Mouse (Mus musculus): ENCODE data around the gene Calr. TPM values are rescaled to one million over a fixed set of nuclear protein-coding genes. Genes with fewer than 3 reads are reported as not detected.
"Not testable (repeated sequence)": the region's sequence is repeated elsewhere in the genome, so short reads cannot be mapped to it uniquely, and the experiment has no call there.

Calr gene
- polyA plus RNA-seq, 1 experiment from 2014 or later, result 766 TPM

DNA sequence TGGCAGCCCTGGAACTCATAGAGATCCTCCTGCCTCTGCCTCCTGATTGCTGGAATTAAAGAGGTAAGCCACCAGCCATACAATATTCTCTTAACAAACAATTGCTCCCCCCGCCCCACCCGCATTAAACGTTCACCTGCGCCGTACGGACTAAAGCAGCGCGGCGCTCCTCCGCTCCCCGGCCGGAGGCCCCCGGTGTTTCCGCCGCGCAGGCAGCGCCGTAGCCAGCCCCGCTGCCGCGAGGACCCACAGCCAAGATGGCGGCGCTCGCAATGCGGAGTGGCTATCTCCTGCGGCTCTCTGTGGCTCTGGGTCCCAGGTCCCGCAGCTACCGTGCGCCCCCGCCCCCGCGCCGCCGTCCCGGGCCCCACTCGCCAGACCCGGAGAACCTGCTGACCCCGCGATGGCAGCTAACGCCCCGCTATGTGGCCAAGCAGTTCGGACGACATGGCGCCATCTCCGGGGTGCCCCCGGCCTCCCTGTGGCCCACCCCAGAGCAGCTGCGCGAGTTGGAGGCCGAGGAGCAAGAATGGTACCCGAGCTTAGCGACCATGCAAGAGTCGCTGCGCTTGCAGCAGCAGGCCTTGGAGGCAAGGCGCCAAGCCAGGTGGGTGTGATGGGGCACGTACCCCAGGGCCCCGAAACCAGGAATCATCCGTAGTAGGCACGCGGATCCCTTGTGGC, 14.6 kb downstream of the Calr start:
- Histone ChIP-seq H3K27me3 (no peaks in the 10 kb centered on the region), H3K9me3 (no peaks in the 10 kb centered on the region), H3K4me3 (peak overlapping the region; percentile 91), H3K4me2 (peak overlapping the region; percentile 65), H3K27ac (replicated peaks) (peak overlapping the region; percentile 97), H3K36me3 (peaks cover 35% of the 10 kb centered on the region), H3K9ac (peak overlapping the region; percentile 98), H3K4me1 (replicated peaks) (peaks cover 48% of the 10 kb centered on the region)
- 1% methylated on average over 59 of the region's 59 CpGs for WGBS
- peak; percentile 79 for ATAC-seq (ENCODE audit: low read depth)

DNA sequence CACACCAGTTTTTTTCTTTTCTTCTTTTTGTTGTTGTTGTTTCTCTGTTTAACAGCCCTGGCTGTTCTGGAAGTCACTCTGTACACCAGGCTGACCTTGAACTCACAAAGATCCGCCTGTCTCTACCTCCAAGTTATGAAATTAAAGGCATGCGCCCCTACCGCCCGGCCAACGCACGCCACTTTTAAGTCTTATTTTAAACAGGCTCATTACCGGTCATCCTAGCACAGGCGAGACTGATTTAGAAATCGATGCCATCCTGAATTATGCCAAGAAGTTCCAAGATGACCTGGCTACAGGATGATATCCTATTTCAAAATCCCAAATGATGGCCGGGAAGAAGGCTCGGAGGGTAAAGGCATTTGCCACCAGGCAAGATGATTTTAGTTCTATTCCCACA, 15.2 kb downstream of the Calr start, which contains the start of gene Gadd45gip1:
TSS of gene Gadd45gip1 (plus strand) at position 33 of the 400 bp plus-strand sequence.
- Histone ChIP-seq H3K9ac (peak within 1 kb of the TSS; percentile 98), H3K27ac (replicated peaks) (peak within 1 kb of the TSS; percentile 97), H3K4me3 (peak within 1 kb of the TSS; percentile 91), H3K36me3 (peaks cover 28% of the 10 kb centered on the region), H3K9me3 (no peaks in the 10 kb centered on the region), H3K4me1 (replicated peaks) (peaks cover 43% of the 10 kb centered on the region), H3K4me2 (peak within 1 kb of the TSS; percentile 65), H3K27me3 (no peaks in the 10 kb centered on the region)
- ATAC-seq (ENCODE audit: low read depth), result no peak
- 79% methylated on average over 11 of the region's 11 CpGs for WGBS

DNA sequence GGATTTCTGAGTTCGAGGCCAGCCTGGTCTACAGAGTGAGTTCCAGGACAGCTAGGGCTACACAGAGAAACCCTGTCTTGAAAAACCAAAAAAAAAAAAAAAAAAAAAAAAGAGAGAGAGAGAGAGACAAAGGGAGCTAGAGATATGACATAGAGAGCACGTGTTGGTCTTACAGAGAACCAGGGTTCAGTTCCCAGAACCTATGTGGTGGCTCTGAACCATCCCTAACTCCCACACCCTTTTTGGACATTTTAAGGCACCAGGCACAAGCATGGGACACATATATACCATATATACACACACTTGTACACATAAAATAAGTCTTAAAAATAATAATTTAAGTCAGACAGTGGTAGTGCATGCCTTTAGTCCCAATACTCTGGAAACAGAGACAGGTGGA, 20.2 kb downstream of the Calr start:
- not testable (repeated sequence) for H3K4me2 ChIP-seq; H3K9me3 ChIP-seq; H3K27me3 ChIP-seq; ATAC-seq (ENCODE audit: low read depth); H3K27ac ChIP-seq (replicated peaks); H3K36me3 ChIP-seq; H3K9ac ChIP-seq; H3K4me3 ChIP-seq
- WGBS, result 86% methylated on average over 2 of the region's 2 CpGs
- H3K4me1 ChIP-seq (replicated peaks), result peaks cover 12% of the 10 kb centered on the region; the same call in 1 of the 2 replicates

DNA sequence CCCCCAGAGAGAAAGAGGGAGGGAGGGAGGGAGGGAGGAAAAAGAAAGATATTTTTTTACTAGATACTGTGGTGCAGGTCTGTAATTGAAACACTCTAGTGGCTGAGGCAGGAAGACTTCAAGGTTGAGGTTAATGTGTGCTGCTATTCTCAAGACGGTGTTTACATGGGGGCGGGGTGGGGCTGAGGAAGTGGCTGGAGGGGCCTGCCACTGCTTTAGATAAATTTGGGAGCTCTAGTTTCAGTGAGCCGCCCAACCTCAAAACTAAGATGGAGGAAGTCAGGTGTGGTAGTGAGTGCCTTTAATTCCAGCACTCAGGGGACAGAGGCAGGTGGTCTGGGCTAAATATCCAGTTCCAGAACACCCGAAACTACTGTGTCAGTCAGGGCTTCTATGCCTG, 21.1 kb downstream of the Calr start:
- H3K4me2 ChIP-seq, result no peak overlapping the region
- ATAC-seq (ENCODE audit: low read depth), result no peak
- peaks cover 10% of the 10 kb centered on the region; the same call in 1 of the 2 replicates for H3K4me1 ChIP-seq (replicated peaks)
- no peaks in the 10 kb centered on the region for H3K9me3 ChIP-seq
- H3K4me3 ChIP-seq, result no peak overlapping the region
- H3K9ac ChIP-seq, result no peak overlapping the region
- no peak overlapping the region for H3K27ac ChIP-seq (replicated peaks)
- no peaks in the 10 kb centered on the region for H3K27me3 ChIP-seq
- no peaks in the 10 kb centered on the region for H3K36me3 ChIP-seq
- 74% methylated on average over 4 of the region's 4 CpGs for WGBS

DNA sequence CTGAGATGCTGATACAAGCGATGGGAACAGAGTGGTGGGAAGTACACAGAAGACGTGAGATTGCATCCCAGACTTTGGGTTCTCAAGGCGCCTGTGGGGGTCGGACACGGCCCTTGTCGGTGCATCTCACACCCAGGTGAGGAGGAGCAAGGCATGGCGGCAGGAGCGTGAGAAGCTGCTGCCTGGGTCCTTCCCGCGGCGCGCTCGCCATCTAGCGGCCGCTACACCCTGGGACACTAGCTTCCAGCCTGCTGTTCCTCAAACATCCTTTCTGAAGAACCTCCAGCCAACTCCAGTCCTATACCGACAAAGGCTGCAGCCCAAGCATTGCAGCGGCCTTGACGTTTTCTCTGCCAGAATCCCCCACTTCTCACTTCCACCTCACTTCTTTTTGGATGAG, 23.1 kb downstream of the Calr start:
- H3K36me3 ChIP-seq, result no peaks in the 10 kb centered on the region
- H3K4me1 ChIP-seq (replicated peaks), result peaks cover 10% of the 10 kb centered on the region; the same call in 1 of the 2 replicates
- peak; percentile 87 for ATAC-seq (ENCODE audit: low read depth)
- H3K9me3 ChIP-seq, result no peaks in the 10 kb centered on the region
- WGBS, result 2% methylated on average over 18 of the region's 18 CpGs
- H3K9ac ChIP-seq, result peak overlapping the region; percentile 61
- H3K27ac ChIP-seq (replicated peaks), result no peak overlapping the region
- H3K4me3 ChIP-seq, result peak overlapping the region; percentile 24
- peak overlapping the region; percentile 55 for H3K4me2 ChIP-seq
- H3K27me3 ChIP-seq, result no peaks in the 10 kb centered on the region

DNA sequence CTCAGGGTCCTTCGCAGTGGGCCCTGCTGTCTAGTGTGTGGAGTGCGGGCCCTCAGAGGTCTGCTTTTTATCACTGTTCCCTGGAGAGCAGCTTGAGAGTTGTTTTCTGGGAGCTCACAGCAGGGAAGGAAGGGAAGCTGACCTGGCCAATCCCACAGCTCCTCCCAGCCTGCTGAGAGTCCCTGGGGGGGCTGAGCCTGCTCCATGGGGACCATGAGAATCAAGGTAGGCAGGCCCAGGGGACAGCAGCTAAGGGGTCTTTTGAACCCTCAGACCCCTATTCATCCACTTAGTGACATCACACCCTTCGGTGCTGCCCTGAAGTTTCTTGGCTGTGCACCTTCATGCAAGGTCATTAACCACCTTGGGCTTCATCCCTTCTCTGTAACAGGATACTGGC, 24.0 kb downstream of the Calr start, which contains the start of gene Dand5:
TSS of gene Dand5 (minus strand) at position 101 of the 400 bp plus-strand sequence.
- no peaks in the 10 kb centered on the region for H3K27me3 ChIP-seq
- ATAC-seq (ENCODE audit: low read depth), result no peak
- peak within 1 kb of the TSS; percentile 24 for H3K4me3 ChIP-seq
- no peak within 1 kb of the TSS for H3K27ac ChIP-seq (replicated peaks)
- H3K4me2 ChIP-seq, result peak within 1 kb of the TSS; percentile 55
- H3K4me1 ChIP-seq (replicated peaks), result peaks cover 10% of the 10 kb centered on the region; the same call in 1 of the 2 replicates
- WGBS, result 45% methylated on average over 3 of the region's 3 CpGs
- peak within 1 kb of the TSS; percentile 61 for H3K9ac ChIP-seq
- no peaks in the 10 kb centered on the region for H3K36me3 ChIP-seq
- no peaks in the 10 kb centered on the region for H3K9me3 ChIP-seq

DNA sequence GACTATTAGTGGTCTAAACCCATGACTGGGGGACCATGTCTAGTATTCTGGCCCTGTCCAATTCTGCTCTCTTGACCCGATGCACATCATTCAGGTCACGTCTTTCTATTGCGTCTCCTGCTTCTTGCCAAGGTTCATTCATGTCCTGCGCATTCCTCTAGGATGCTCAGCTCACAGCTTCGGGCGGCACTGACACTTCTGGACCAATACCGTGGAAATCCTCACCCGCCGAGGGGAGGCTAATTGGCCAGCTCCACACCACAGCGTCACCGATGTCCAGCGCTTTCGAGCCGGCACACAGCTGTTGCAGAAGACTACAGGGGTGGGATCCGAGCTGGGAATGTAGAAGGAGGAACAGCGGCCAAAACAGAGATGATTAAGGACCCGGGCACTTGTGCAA, 30.6 kb downstream of the Calr start:
- H3K9ac ChIP-seq, result no peak overlapping the region
- no peaks in the 10 kb centered on the region for H3K36me3 ChIP-seq
- 76% methylated on average over 17 of the region's 17 CpGs for WGBS
- H3K9me3 ChIP-seq, result no peaks in the 10 kb centered on the region
- H3K27me3 ChIP-seq, result peaks cover 12% of the 10 kb centered on the region
- no peak overlapping the region for H3K4me3 ChIP-seq
- H3K4me1 ChIP-seq (replicated peaks), result peaks cover 43% of the 10 kb centered on the region
- no peak for ATAC-seq (ENCODE audit: low read depth)
- H3K4me2 ChIP-seq, result no peak overlapping the region
- H3K27ac ChIP-seq (replicated peaks), result peak overlapping the region; percentile 83; the same call in 1 of the 2 replicates

DNA sequence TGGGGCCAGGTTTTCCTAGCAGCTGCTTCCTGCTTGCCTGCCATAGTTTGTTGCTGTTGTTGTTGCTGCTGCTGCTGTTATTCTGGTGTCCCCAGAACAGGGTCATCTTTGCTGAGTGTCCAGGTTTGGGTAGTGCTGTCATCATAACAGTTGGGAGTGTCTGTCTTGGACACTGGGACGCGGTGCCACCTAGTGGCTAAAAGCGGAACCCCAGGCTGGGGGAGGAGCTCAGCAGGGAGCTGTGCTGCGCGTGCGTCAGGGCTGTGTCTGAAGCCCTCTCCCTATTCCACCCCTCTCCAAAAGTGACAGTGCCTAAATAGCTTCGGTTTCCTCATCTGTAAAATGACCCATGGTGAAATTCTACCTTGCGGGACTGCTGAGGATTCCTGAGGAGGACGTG, 31.2 kb downstream of the Calr start:
- H3K36me3 ChIP-seq, result no peaks in the 10 kb centered on the region
- WGBS, result 11% methylated on average over 9 of the region's 9 CpGs
- ATAC-seq (ENCODE audit: low read depth), result peak; percentile 34; the same call in 1 of the 2 replicates
- peaks cover 12% of the 10 kb centered on the region for H3K27me3 ChIP-seq
- H3K27ac ChIP-seq (replicated peaks), result peak overlapping the region; percentile 83
- 0 out of 2 replicates have a peak overlapping the region, but pooled peaks have one; percentile 10 for H3K4me2 ChIP-seq
- no peak overlapping the region for H3K4me3 ChIP-seq
- peak overlapping the region; percentile 53; the same call in 1 of the 2 replicates for H3K9ac ChIP-seq
- peaks cover 48% of the 10 kb centered on the region for H3K4me1 ChIP-seq (replicated peaks)
- H3K9me3 ChIP-seq, result no peaks in the 10 kb centered on the region

DNA sequence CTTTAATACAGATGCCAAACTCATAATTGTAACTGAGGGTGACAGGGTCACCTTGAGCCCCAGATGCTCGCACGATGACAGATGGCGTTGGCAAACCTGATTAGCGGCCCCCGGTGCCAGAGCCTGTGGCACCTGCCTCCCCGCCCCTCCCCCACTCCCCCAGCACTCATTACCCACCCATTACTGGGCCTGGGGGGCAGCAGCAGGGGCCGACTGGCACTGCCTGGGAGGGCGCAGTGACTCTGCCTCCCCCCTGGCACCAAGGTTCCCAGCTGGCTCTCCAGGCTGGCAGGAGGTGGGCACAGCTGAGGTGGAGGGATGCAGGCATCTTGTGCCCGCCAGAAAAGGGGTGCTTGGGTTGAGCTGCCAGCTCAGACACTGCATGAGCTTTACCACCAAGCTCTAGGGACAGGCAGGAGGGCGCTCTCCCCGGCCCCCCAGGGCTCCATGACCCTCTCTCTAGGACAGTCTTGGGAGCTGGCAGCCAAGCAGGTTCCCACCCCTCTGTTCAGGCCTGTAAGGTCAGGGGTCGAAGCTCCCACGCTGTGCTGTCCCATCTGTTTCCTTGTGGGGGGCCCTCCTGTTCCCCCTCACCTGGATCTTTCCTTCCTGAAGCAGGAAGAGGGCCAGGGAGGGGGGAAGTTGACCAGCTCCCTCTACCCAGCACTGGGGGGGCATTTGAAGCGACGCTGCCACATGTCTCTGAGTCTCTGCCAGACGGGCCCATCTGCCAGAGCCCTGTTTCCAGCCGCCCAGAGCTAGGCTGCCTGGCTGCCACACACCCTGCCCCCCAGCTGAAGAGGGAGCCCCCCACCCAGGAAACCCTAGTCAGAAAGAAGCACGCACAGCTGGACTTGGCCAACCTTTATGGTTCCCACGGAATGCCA, 31.9 kb downstream of the Calr start:
- Histone ChIP-seq H3K27ac (replicated peaks) (peak overlapping the region; percentile 83), H3K4me3 (no peak overlapping the region), H3K9ac (peak overlapping the region; percentile 53), H3K4me2 (peak overlapping the region; percentile 10), H3K9me3 (no peaks in the 10 kb centered on the region), H3K36me3 (no peaks in the 10 kb centered on the region), H3K4me1 (replicated peaks) (peaks cover 53% of the 10 kb centered on the region), H3K27me3 (peaks cover 13% of the 10 kb centered on the region)
- peak; percentile 51 for ATAC-seq (ENCODE audit: low read depth)
- WGBS, result 40% methylated on average over 19 of the region's 19 CpGs

DNA sequence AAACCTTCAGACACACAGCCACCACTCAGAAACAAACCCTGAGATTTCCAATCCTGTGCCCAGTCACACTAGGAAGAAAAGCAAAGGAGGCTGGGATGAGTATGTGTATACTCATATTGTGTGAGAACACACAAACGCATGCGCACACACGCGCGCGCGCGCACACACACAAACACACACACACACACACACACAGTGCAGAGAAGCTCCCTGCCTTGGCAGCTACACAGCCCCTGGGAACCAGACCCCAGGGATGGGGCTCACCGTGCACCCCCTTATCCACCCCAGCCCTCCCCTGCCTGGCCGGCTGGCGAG, 32.5 kb downstream of the Calr start:
- peak; percentile 22; the same call in 1 of the 2 replicates for ATAC-seq (ENCODE audit: low read depth)
- peak overlapping the region; percentile 83 for H3K27ac ChIP-seq (replicated peaks)
- WGBS, result 79% methylated on average over 11 of the region's 11 CpGs

DNA sequence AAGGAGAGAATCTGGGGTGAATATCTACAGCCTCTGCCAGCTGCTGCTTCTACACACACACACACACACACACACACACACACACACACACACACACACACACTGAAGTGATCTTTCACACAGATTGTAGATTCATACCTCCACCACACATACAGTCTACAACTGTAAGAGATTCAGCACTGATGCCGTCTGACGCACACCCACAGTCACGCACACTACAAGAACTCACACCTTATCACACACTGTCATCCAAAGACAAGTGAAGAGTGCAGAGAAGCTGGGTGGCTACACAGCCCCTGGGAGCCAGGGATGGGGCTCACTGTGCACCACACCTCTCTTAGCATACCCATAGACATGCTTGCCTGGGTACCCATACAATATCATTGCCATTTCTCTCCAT, 32.9 kb downstream of the Calr start:
- H3K4me3 ChIP-seq, result no peak overlapping the region
- peak overlapping the region; percentile 83 for H3K27ac ChIP-seq (replicated peaks)
- peaks cover 23% of the 10 kb centered on the region for H3K27me3 ChIP-seq
- peak overlapping the region; percentile 53 for H3K9ac ChIP-seq
- no peaks in the 10 kb centered on the region for H3K9me3 ChIP-seq
- 90% methylated on average over 3 of the region's 3 CpGs for WGBS
- ATAC-seq (ENCODE audit: low read depth), result no peak
- H3K36me3 ChIP-seq, result no peaks in the 10 kb centered on the region
- H3K4me2 ChIP-seq, result no peak overlapping the region
- peaks cover 63% of the 10 kb centered on the region for H3K4me1 ChIP-seq (replicated peaks)

More for the DNA sequence above, 32.5 kb downstream of the Calr start:
- Histone ChIP-seq H3K9me3 (no peaks in the 10 kb centered on the region), H3K4me3 (no peak overlapping the region), H3K9ac (peak overlapping the region; percentile 53), H3K4me1 (replicated peaks) (peaks cover 59% of the 10 kb centered on the region), H3K36me3 (no peaks in the 10 kb centered on the region), H3K4me2 (no peak overlapping the region), H3K27me3 (peaks cover 19% of the 10 kb centered on the region)

DNA sequence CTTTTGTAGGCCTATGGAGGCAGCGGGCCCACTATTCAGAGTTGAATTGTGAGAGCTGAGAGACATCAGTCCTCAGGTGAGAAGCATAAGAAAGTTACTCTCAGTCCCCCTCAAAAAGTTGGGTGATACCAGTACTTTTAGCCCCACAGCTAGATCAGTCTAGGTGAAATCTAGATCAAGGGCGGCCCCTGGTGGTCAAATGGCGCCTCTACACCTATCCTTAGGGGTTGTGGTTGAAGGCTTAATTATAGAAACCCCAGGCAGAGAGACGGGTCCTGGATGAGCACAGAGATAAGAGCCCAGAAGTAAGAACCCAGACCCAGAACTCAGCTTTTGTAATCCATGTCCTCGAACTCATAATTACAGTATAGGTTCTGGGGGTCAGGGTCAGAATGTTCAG, 33.7 kb downstream of the Calr start:
- Histone ChIP-seq H3K4me3 (no peak overlapping the region), H3K4me1 (replicated peaks) (peaks cover 69% of the 10 kb centered on the region), H3K9me3 (no peaks in the 10 kb centered on the region), H3K4me2 (no peak overlapping the region), H3K36me3 (no peaks in the 10 kb centered on the region), H3K27me3 (peaks cover 31% of the 10 kb centered on the region), H3K9ac (no peak overlapping the region), H3K27ac (replicated peaks) (peak overlapping the region; percentile 83; the same call in 1 of the 2 replicates)
- 2% methylated on average over 5 of the region's 5 CpGs for WGBS
- ATAC-seq (ENCODE audit: low read depth), result no peak

Data from neural tube, embryonic 13.5 days (tissue).